Mouse (Mus musculus) forebrain, embryonic 12.5 days (tissue): ENCODE data around the gene Spryd7. TPM values are rescaled to one million over a fixed set of nuclear protein-coding genes. Genes with fewer than 3 reads are reported as not detected.

Source experiments
- ATAC-seq: fragments of 200-750 bp; cut with Nextera tagmentation; 2 replicates; pipeline ENCODE4 v1.8.0; 2017; ENCODE audit warnings: moderate TSS enrichment; ENCODE audit not compliant: low FRiP score
- H3K27ac ChIP-seq: fragments of 300-500 bp; sonication (generic); 2 replicates; pipeline ENCODE4 v1.5.1; 2016; ENCODE audit warnings: mild to moderate bottlenecking
- H3K27me3 ChIP-seq: fragments of 300-500 bp; sonication (generic); 2 replicates; pipeline ENCODE4 v1.6.1; 2016; ENCODE audit warnings: mild to moderate bottlenecking
- H3K36me3 ChIP-seq: fragments of 300-500 bp; sonication (generic); replicated peaks from 2 replicates; pipeline ENCODE4 v1.6.1; 2016; ENCODE audit warnings: mild to moderate bottlenecking
- H3K4me1 ChIP-seq: fragments of 300-500 bp; sonication (generic); 2 replicates; pipeline ENCODE4 v1.6.1; 2016
- H3K4me2 ChIP-seq: fragments of 300-500 bp; sonication (generic); 2 replicates; pipeline ENCODE4 v1.6.1; 2016; ENCODE audit warnings: mild to moderate bottlenecking, moderate library complexity
- H3K4me3 ChIP-seq: fragments of 300-500 bp; sonication (generic); replicated peaks from 2 replicates; pipeline ENCODE4 v1.5.1; 2016; ENCODE audit warnings: mild to moderate bottlenecking
- H3K9ac ChIP-seq: fragments of 300-500 bp; sonication (generic); 2 replicates; pipeline ENCODE4 v1.6.1; 2016; ENCODE audit warnings: mild to moderate bottlenecking
- H3K9me3 ChIP-seq: fragments of 300-500 bp; sonication (generic); 2 replicates; pipeline ENCODE4 v1.6.1; 2016
- whole genome bisulfite sequencing: fragments of 180-500 bp; shearing (Covaris S2); methylation state at CpG from one replicate; pipeline ENCODE4 v1.1.7; 2016; 5-methylcytosine and 5-hydroxymethylcytosine counted together
- polyA plus RNA-seq: library from polyadenylated mRNA; unstranded; fragments of >200 nt; fragmentation: Nextera tagmentation; extraction: Ambion mirVana; gene quantifications from 2 replicates; pipeline ENCODE4 v1.2.1, GENCODE M21; 2016

The Spryd7 gene
- polyA plus RNA-seq, 1 experiment from 2014 or later = 19.8 TPM

- no peaks in the 10 kb centered on the region for H3K9me3 ChIP-seq
- no peaks in the 10 kb centered on the region for H3K27me3 ChIP-seq
- no peak overlapping the region for H3K9ac ChIP-seq
- no peak for ATAC-seq
- no peaks in the 10 kb centered on the region for H3K4me1 ChIP-seq
- H3K36me3 ChIP-seq = no peaks in the 10 kb centered on the region; the same call in 1 of the 2 replicates
- no peak overlapping the region for H3K4me3 ChIP-seq
- no peak overlapping the region for H3K4me2 ChIP-seq
- 86% methylated on average over 7 of the region's 7 CpGs for WGBS
- no peak overlapping the region for H3K27ac ChIP-seq
Measured at GRCm38 (mm10) chr14:61529533-61529932, 27.2 kb downstream of the Spryd7 start.

DNA sequence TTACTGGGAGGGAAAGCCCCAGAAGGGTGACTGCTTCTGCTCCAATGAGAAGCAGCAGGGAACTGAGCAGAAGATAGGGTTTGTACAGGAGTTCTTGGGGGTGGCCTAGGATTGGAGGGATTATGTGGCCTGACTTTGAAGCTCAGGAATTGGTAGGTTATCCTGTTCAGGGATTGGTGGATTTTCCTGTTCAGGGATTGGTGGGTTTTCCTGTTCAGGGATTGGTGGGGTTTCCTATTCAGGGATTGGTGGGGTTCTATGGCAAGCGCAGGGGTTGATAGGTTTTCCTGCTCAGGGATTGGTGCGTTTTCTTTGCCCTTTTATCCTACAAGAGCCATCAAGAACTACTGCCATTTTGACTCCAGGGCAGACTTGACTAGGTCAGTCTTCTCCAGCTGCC, 30.7 kb downstream of the Spryd7 start:
- H3K9me3 ChIP-seq = no peaks in the 10 kb centered on the region
- ATAC-seq = no peak
- no peak overlapping the region for H3K27ac ChIP-seq
- no peaks in the 10 kb centered on the region for H3K27me3 ChIP-seq
- WGBS = 90% methylated on average over 2 of the region's 2 CpGs
- no peaks in the 10 kb centered on the region; the same call in 1 of the 2 replicates for H3K36me3 ChIP-seq
- no peaks in the 10 kb centered on the region for H3K4me1 ChIP-seq
- H3K4me2 ChIP-seq = no peak overlapping the region
- no peak overlapping the region for H3K4me3 ChIP-seq
- H3K9ac ChIP-seq = no peak overlapping the region

DNA sequence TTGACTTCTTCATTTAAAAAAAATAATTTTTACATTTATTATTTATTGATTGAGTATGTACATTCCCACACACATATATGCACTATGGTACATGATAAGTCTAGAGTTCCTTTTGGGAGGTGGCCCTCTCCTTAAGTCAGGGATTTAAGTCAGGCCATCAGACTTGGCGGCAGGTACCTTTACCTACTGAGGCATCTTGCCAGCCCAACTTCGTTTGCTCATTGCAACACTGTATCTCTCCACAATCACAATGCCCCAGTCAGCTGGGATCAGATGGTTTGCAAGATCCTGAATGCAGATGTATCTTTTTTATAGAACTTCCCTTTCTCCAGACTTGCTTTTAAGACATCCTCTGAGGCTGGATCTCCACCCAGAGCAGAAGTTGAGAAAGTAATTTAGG, 32.9 kb downstream of the Spryd7 start:
- H3K4me1 ChIP-seq = no peaks in the 10 kb centered on the region
- 84% methylated on average over 2 of the region's 2 CpGs for WGBS
- no peak overlapping the region for H3K27ac ChIP-seq
- H3K36me3 ChIP-seq = no peaks in the 10 kb centered on the region
- no peak for ATAC-seq
- H3K9ac ChIP-seq = no peak overlapping the region
- no peak overlapping the region for H3K4me2 ChIP-seq
- no peak overlapping the region for H3K4me3 ChIP-seq
- no peaks in the 10 kb centered on the region for H3K27me3 ChIP-seq
- H3K9me3 ChIP-seq = no peaks in the 10 kb centered on the region

- ATAC-seq = no peak
- Histone ChIP-seq H3K4me2 (no peak overlapping the region), H3K27ac (no peak overlapping the region), H3K9me3 (no peaks in the 10 kb centered on the region), H3K4me3 (no peak overlapping the region), H3K9ac (no peak overlapping the region), H3K4me1 (no peaks in the 10 kb centered on the region), H3K36me3 (no peaks in the 10 kb centered on the region), H3K27me3 (no peaks in the 10 kb centered on the region)
- WGBS = 91% methylated on average over 10 of the region's 10 CpGs
Measured at GRCm38 (mm10) chr14:61518659-61519480, 37.8 kb downstream of the Spryd7 start.

- no peaks in the 10 kb centered on the region for H3K36me3 ChIP-seq
- 86% methylated on average over 9 of the region's 9 CpGs for WGBS
- no peaks in the 10 kb centered on the region for H3K27me3 ChIP-seq
- H3K4me3 ChIP-seq = no peak overlapping the region
- H3K9me3 ChIP-seq = no peaks in the 10 kb centered on the region
- H3K27ac ChIP-seq = no peak overlapping the region
- ATAC-seq = no peak
- H3K9ac ChIP-seq = no peak overlapping the region
- H3K4me2 ChIP-seq = no peak overlapping the region
- H3K4me1 ChIP-seq = no peaks in the 10 kb centered on the region
Measured at GRCm38 (mm10) chr14:61516471-61517426, 39.9 kb downstream of the Spryd7 start.

DNA sequence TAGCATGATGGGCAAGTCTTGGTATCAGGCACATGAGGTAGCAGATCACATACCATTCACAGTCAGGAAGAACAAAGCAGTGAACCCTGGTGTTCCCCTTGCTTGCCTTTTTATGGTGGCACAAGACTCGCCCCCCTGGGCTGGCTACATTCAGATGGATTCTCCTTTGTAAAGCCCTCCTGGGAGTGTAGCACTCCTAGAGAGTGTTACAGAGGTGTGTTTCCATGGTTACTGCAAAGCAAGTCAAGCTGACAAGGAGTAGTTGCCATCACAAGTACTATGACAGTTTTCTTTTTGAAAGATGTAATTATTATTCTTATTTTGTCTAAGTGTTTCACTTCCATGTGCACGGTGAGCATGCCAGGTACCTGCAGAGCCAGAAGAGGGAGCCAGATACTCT, 45.2 kb downstream of the Spryd7 start:
- Histone ChIP-seq H3K4me3 (no peak overlapping the region), H3K36me3 (no peaks in the 10 kb centered on the region), H3K9me3 (peaks cover 6% of the 10 kb centered on the region; the same call in 1 of the 2 replicates), H3K4me1 (no peaks in the 10 kb centered on the region), H3K4me2 (no peak overlapping the region), H3K9ac (no peak overlapping the region), H3K27ac (no peak overlapping the region), H3K27me3 (no peaks in the 10 kb centered on the region)
- no peak for ATAC-seq
- 73% methylated on average over 2 of the region's 2 CpGs for WGBS

DNA sequence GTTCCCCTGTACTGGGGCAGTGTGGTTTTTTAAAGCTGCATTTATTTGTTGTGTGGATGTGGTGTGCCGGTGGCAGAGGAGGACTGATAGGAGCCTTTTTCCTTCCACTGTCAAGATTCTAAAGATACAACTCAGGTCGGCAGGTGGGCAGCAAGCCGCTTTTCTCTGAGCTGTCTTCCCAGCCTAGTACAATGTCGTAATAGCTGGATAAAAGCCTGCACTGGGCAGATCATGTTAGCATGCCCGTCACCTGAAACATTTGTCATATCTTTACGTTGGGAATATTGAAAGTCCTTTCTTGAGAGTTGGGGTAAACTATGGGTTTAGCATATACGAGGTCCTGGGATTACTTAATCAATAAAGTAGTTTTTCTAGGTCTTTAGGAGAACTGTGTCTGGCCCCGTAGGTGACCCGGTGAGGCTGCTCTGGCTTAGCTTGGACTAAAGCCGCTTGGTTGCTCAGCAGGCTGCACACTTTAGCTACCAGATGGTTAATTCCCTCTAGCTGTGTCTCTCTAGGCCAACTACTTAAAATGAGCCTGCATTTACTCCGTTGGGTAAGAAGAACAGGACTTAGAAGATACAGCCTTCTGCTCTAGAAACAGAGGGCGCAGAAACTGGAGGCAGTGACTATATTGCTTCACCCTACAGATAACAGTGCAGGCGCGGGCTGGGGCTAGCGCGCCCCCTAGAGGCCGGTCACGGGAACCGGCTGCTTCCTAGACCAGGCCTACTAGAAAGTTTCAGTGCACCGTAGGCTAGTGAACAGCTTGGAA, 58.8 kb downstream of the Spryd7 start:
- H3K27me3 ChIP-seq = no peaks in the 10 kb centered on the region
- no peaks in the 10 kb centered on the region for H3K36me3 ChIP-seq
- H3K9me3 ChIP-seq = no peaks in the 10 kb centered on the region
- H3K9ac ChIP-seq = no peak overlapping the region
- H3K4me3 ChIP-seq = no peak overlapping the region
- H3K4me2 ChIP-seq = no peak overlapping the region
- WGBS = 45% methylated on average over 20 of the region's 20 CpGs
- no peaks in the 10 kb centered on the region for H3K4me1 ChIP-seq
- ATAC-seq = peak; percentile 67; the same call in 1 of the 2 replicates
- H3K27ac ChIP-seq = no peak overlapping the region

DNA sequence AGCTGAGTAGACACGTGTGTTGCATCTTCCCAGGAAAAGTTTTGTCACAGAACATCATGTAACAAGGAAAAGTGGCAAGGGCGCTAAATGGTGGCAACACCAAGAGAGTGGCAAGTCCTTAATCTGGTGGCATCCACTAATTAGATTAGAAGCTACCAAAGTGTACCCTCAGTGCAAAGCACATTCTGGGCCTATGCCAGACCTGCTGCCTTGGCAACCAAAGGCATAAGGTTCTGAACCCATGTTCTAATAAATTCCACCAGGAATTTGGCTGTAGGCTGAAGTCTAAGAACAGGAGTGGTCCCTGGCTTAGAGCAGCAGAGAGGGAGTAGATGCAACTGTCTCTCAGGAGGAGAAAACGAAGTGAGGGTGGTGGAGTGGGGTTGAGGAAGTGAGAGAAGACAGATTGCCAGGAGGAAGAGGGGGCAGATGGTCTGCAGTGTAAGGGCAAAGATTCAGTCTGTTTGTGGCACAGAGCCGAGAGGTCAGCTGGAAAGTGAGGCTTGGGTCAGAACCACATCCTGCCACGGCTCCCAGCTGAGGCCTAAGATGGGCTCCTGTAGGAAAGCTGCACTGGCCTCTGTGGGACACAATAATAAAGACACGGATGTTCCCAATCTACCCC, 63.1 kb downstream of the Spryd7 start:
- Histone ChIP-seq H3K9me3 (no peaks in the 10 kb centered on the region), H3K36me3 (no peaks in the 10 kb centered on the region), H3K4me3 (no peak overlapping the region), H3K4me1 (no peaks in the 10 kb centered on the region), H3K9ac (no peak overlapping the region), H3K4me2 (no peak overlapping the region), H3K27ac (no peak overlapping the region), H3K27me3 (no peaks in the 10 kb centered on the region)
- WGBS = 77% methylated on average over 6 of the region's 6 CpGs
- no peak for ATAC-seq

Other genes with a start within 250 kb of the Spryd7 start
- 0.13 and 0.26 TPM in 2 replicates for gene Arl11, start 247.1 kb downstream of the Spryd7 start, polyA plus RNA-seq
- gene Ebpl, start 196.4 kb downstream of the Spryd7 start, polyA plus RNA-seq = 10.4 and 11.1 TPM in 2 replicates
- 89.5 and 102 TPM in 2 replicates for gene Kpna3, start 117.0 kb downstream of the Spryd7 start, polyA plus RNA-seq
- 41.5 and 42.6 TPM in 2 replicates for gene Trim13, start 41.4 kb upstream of the Spryd7 start, polyA plus RNA-seq
- gene Kcnrg, start 50.6 kb upstream of the Spryd7 start, polyA plus RNA-seq = 1.7 and 2.7 TPM in 2 replicates